Mouse (Mus musculus) embryonic facial prominence, embryonic 10.5 days (tissue): Measurements from ENCODE around the gene Ntf5. TPM values are rescaled to one million over a fixed set of nuclear protein-coding genes. Genes with fewer than 3 reads are reported as not detected.
"Not testable (repeated sequence)": the region's sequence is repeated elsewhere in the genome, so short reads cannot be mapped to it uniquely, and the experiment has no call there.

ENCODE experiments used
- DNase-seq: peaks from one replicate; pipeline ENCODE4 v3.0.0-alpha.2; 2017; ENCODE audit warnings: low spot score
- H3K27ac ChIP-seq: fragments of 300-500 bp; sonication (generic); replicated peaks from 2 replicates; pipeline ENCODE4 v1.5.1; 2016; ENCODE audit warnings: mild to moderate bottlenecking
- H3K27me3 ChIP-seq: fragments of 300-500 bp; sonication (generic); replicated peaks from 2 replicates; pipeline ENCODE4 v1.6.1; 2016; ENCODE audit warnings: low read depth, mild to moderate bottlenecking; ENCODE audit not compliant: poor library complexity, severe bottlenecking
- H3K36me3 ChIP-seq: fragments of 300-500 bp; sonication (generic); replicated peaks from 2 replicates; pipeline ENCODE4 v1.6.1; 2016; ENCODE audit warnings: mild to moderate bottlenecking, moderate library complexity
- H3K4me1 ChIP-seq: fragments of 300-500 bp; sonication (generic); 2 replicates; pipeline ENCODE4 v1.6.1; 2016
- H3K4me3 ChIP-seq: fragments of 300-500 bp; sonication (generic); 2 replicates; pipeline ENCODE4 v1.5.1; 2016; ENCODE audit warnings: mild to moderate bottlenecking, moderate library complexity
- H3K9me3 ChIP-seq: fragments of 300-500 bp; sonication (generic); 2 replicates; pipeline ENCODE4 v1.6.1; 2016; ENCODE audit warnings: mild to moderate bottlenecking
- WGBS: fragments of 180-500 bp; shearing (Covaris S2); methylation state at CpG from one replicate; pipeline ENCODE4 v1.1.7; 2016; 5-methylcytosine and 5-hydroxymethylcytosine counted together
- polyA plus RNA-seq: library from polyadenylated mRNA; unstranded; fragments of >200 nt; fragmentation: Nextera tagmentation; extraction: Ambion mirVana; gene quantifications from 2 replicates; pipeline ENCODE4 v1.2.1, GENCODE M21; 2016

The Ntf5 gene
- polyA plus RNA-seq, 1 experiment from 2014 or later, result 2.8 TPM

DNA sequence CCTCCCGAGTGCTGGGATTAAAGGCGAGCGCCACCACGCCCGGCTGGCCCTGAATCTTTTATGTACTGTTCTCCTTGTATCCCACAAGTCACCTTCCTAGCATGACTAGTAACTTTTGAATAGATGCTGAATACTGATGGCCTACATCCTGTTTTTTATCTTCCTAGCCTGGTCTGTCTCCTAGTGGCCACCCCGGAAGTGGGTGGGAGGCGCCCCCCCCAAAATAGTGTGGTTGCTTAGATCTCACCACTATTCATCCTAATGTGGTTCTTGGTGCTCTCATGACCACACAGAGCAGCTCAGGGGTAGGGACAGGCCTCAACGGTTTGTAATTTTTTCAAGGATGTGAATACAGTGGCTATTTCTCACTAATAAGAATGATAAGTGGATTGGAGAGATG, 38.9 kb upstream of the Ntf5 start:
- H3K27ac ChIP-seq, result no peak overlapping the region
- peaks cover 21% of the 10 kb centered on the region for H3K4me1 ChIP-seq
- H3K27me3 ChIP-seq, result peaks cover 10% of the 10 kb centered on the region
- no peak overlapping the region for H3K4me3 ChIP-seq
- DNase-seq, result no peak
- WGBS, result 94% methylated on average over 8 of the region's 8 CpGs
- H3K9me3 ChIP-seq, result no peaks in the 10 kb centered on the region
- peaks cover 82% of the 10 kb centered on the region for H3K36me3 ChIP-seq

- DNase-seq, result no peak
- Histone ChIP-seq H3K27ac (no peak overlapping the region), H3K27me3 (no peaks in the 10 kb centered on the region), H3K4me1 (peaks cover 6% of the 10 kb centered on the region), H3K36me3 (peaks cover 96% of the 10 kb centered on the region), H3K9me3 (no peaks in the 10 kb centered on the region), H3K4me3 (no peak overlapping the region)
- 90% methylated on average over 1 of the region's 1 CpGs for WGBS
Measured at GRCm38 (mm10) chr7:45376057-45376456, 37.4 kb upstream of the Ntf5 start.

GRCm38 (mm10) chr7:45386077-45386476, 27.4 kb upstream of the Ntf5 start:
- Histone ChIP-seq H3K4me1 (no peaks in the 10 kb centered on the region), H3K9me3 (no peaks in the 10 kb centered on the region), H3K27ac (no peak overlapping the region), H3K4me3 (no peak overlapping the region), H3K27me3 (no peaks in the 10 kb centered on the region), H3K36me3 (peaks cover 100% of the 10 kb centered on the region)
- 81% methylated on average over 3 of the region's 3 CpGs for WGBS
- no peak for DNase-seq

DNA sequence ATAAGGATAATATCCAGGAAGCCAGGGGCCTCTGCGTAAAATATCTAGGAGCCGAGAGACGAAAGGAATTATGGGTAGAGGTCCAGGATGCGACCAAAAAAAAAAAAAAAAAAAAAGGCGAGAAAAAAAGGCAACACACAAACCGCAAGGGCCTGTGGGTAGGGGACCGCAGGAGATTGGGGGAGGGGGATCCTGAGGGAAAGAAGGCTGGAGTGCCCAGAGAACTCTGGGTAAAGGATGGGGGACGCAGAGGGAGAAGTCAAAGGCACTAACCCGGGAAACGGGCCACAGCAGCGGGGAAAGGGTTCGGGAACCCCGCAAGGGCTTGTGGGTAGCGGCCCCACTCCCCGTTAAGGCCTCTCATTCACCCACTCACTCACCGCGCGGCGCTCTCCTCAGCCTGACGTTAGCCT, 18.4 kb upstream of the Ntf5 start:
- Histone ChIP-seq H3K4me3 (peak overlapping the region; percentile 83), H3K9me3 (no peaks in the 10 kb centered on the region), H3K27me3 (no peaks in the 10 kb centered on the region), H3K27ac (peak overlapping the region; percentile 99), H3K36me3 (peaks cover 42% of the 10 kb centered on the region), H3K4me1 (peaks cover 27% of the 10 kb centered on the region)
- under 1% methylated on average over 20 of the region's 20 CpGs for WGBS
- DNase-seq, result no peak

GRCm38 (mm10) chr7:45395578-45396336, 17.7 kb upstream of the Ntf5 start, which contains the start of gene Snrnp70:
Gene Snrnp70, minus strand, starts transcription at chr7:45395742.
- peak; percentile 100 for DNase-seq
- peak within 1 kb of the TSS; percentile 83 for H3K4me3 ChIP-seq
- H3K4me1 ChIP-seq, result peaks cover 27% of the 10 kb centered on the region
- H3K27ac ChIP-seq, result peak within 1 kb of the TSS; percentile 99
- no peaks in the 10 kb centered on the region for H3K9me3 ChIP-seq
- under 1% methylated on average over 60 of the region's 60 CpGs for WGBS
- H3K36me3 ChIP-seq, result peaks cover 35% of the 10 kb centered on the region
- H3K27me3 ChIP-seq, result no peaks in the 10 kb centered on the region

DNA sequence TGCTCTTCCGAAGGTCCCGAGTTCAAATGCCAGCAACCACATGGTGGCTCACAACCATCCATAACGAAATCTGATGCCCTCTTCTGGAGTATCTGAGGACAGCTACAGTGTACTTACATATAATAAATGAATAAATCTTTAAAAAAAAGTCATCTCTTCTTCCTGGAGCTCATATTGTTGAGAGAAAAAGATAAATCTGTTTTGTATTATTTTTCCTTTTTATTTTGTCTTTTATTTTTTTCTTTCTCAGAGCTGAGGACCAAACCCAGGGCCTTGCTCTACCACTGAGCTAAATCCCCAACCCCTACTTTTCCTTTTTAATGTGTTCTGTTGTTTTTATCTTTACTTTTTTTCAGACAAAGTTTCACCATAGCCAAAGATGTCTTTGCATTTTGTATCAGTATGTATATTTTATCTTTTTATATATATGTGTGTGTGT, 17.1 kb upstream of the Ntf5 start:
- not testable (repeated sequence) for H3K9me3 ChIP-seq, DNase-seq, H3K27me3 ChIP-seq
- 6% methylated on average over 3 of the region's 3 CpGs for WGBS
- Histone ChIP-seq H3K36me3 (peaks cover 29% of the 10 kb centered on the region), H3K27ac (peak overlapping the region; percentile 99; the same call in 1 of the 2 replicates), H3K4me3 (peak overlapping the region; percentile 83), H3K4me1 (peaks cover 27% of the 10 kb centered on the region)

GRCm38 (mm10) chr7:45396787-45397186, 16.7 kb upstream of the Ntf5 start:
- peaks cover 27% of the 10 kb centered on the region for H3K4me1 ChIP-seq
- no peaks in the 10 kb centered on the region for H3K27me3 ChIP-seq
- H3K9me3 ChIP-seq, result no peaks in the 10 kb centered on the region
- WGBS, result 80% methylated on average over 2 of the region's 2 CpGs
- H3K36me3 ChIP-seq, result peaks cover 25% of the 10 kb centered on the region
- no peak overlapping the region for H3K4me3 ChIP-seq
- no peak for DNase-seq
- no peak overlapping the region for H3K27ac ChIP-seq

GRCm38 (mm10) chr7:45401521-45402085, 11.9 kb upstream of the Ntf5 start:
- no peak overlapping the region for H3K27ac ChIP-seq
- H3K4me1 ChIP-seq, result peaks cover 17% of the 10 kb centered on the region
- DNase-seq, result no peak
- WGBS, result 75% methylated on average over 10 of the region's 10 CpGs
- peaks cover 18% of the 10 kb centered on the region for H3K27me3 ChIP-seq
- no peak overlapping the region for H3K4me3 ChIP-seq
- H3K36me3 ChIP-seq, result no peaks in the 10 kb centered on the region
- no peaks in the 10 kb centered on the region for H3K9me3 ChIP-seq

DNA sequence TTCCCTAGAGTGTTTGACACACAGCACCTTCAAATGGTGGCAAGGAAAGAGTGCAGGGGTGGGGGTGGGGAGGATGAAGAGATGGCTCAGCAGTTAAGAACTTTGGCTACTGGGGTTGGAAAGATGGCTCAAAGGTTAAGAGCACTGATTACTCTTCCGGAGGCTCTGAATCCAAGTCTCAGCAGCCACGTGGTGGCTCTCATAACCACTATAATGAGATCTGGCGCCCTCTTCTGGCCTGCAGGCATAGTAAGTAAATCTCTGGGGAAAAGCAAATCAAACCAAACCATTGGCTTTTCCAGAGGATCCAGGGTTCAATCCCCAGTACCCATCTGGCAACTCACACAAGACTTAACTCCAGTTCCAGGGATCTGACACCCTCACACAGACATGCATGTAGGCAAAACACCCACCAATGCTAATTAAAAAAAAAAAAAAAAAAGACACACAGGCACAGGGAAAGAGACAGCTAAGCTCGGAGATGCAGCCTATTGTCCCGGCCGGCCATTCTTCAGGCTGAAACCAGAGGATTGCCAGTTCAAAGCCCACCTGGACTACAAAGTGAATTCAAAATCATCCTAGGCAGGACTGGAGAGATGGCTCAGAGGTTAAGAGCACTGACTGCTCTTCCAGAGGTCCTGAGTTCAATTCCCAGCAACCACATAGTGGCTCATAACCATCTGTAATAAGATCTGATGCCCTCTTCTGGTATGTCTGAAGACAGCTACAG, 9.8 kb upstream of the Ntf5 start:
- Histone ChIP-seq H3K4me1 (peaks cover 20% of the 10 kb centered on the region), H3K27ac (no peak overlapping the region), H3K9me3 (no peaks in the 10 kb centered on the region), H3K4me3 (no peak overlapping the region), H3K27me3 (peaks cover 39% of the 10 kb centered on the region), H3K36me3 (no peaks in the 10 kb centered on the region)
- WGBS, result 48% methylated on average over 6 of the region's 6 CpGs
- peak; percentile 78 for DNase-seq

DNA sequence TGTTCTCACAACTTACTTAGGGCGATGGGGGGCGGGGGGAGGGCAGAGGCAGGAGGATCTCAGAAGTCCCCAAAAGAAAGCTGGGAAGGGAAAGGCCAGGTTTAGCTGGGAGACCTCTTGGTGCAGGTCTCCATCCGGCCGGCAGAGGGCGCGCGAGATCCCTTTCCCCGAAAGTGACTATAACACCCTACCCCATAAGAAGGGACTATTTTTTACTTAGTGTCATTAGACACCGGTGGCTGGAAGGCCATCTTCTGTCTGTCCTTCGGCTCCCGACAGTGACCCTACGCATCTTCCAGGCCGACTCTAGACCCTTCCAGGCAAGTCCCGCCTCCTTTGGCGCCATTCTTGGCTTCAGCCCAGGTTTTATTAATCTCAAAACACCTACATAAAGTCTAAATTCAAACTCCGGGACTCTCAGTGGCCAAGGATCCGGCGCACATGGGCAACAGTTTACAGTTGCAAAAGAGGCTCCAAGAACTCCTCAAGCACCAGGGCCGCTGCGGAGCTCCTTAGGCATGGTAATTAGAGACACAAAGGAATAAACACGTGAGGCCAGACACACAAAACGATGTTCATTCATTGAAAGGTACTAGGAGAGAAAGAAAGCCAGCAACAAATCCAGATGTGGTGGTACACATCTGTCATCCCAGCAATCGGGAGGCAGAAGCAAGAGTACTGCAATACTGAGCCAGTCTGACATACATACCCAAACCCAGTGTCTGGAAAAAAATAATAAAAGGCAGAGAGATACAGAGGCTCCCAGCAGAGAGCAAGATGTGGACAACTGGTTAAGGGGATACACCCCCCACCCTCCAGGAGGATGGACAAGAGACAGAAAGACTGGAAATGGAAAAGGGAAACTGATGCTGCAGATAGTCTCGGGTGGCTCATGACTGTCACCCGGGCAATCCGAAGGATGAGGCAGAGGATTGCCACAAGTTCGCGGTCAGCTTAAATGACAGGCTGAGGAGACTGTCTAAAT, 8.1 kb upstream of the Ntf5 start, which contains the start of gene Kcna7:
TSS of gene Kcna7 (plus strand) at position 563 of the 985 bp plus-strand sequence.
- WGBS, result 12% methylated on average over 28 of the region's 28 CpGs
- peaks cover 13% of the 10 kb centered on the region for H3K4me1 ChIP-seq
- H3K27ac ChIP-seq, result 0 out of 2 replicates have a peak within 1 kb of the TSS, but pooled peaks have one; percentile 40
- H3K36me3 ChIP-seq, result no peaks in the 10 kb centered on the region
- H3K9me3 ChIP-seq, result no peaks in the 10 kb centered on the region
- peak; percentile 74 for DNase-seq
- H3K27me3 ChIP-seq, result peaks cover 56% of the 10 kb centered on the region
- peak within 1 kb of the TSS; percentile 53 for H3K4me3 ChIP-seq

DNA sequence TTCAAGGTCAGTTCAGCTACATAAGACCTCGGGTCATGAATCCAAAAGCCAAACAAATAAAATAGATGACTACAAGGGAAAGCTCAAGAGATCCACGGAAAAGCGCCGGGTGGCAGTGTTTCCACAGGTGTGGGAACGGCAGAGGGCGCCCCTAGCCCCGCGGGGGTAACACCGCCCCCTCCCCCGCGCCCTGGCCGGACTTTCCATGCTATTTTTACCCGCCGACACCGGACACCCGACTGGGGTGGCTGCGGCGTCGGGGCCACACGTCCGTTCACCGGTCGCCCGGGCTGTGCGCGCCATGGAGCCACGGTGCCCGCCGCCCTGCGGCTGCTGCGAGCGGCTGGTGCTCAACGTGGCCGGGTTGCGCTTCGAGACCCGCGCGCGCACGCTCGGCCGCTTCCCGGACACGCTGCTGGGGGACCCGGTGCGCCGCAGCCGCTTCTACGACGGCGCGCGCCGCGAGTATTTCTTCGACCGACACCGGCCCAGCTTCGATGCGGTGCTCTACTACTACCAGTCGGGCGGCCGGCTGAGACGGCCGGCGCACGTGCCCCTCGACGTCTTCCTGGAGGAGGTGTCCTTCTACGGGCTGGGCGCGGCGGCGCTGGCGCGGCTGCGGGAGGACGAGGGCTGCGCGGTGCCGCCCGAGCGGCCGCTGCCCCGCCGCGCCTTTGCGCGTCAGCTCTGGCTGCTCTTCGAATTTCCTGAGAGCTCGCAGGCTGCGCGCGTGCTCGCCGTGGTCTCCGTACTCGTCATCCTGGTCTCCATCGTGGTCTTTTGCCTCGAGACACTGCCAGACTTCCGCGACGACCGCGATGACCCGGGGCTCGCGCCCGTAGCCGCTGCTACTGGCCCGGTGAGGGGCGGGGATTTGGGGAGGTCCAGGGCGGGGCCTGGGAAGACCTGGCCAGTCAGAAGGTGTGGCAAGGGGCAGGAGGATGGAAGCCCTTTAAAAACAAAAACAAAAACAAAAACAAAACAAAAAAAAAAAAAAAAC, 7.0 kb upstream of the Ntf5 start:
- Histone ChIP-seq H3K27ac (peak overlapping the region; percentile 40; the same call in 1 of the 2 replicates), H3K4me3 (peak overlapping the region; percentile 53), H3K4me1 (peaks cover 13% of the 10 kb centered on the region), H3K36me3 (no peaks in the 10 kb centered on the region), H3K9me3 (no peaks in the 10 kb centered on the region), H3K27me3 (peaks cover 66% of the 10 kb centered on the region)
- DNase-seq, result peak; percentile 54
- WGBS, result 2% methylated on average over 114 of the region's 114 CpGs
